Mouse (Mus musculus) G1E (cell line): Measurements from ENCODE around the gene Calhm2.

ENCODE experiments used
- CTCF ChIP-seq: IDR thresholded peaks from 2 replicates; pipeline ENCODE4 v1.5.1; 2012; ENCODE audit warnings: low read depth, low read length, inconsistent platforms, mixed read lengths
- GATA1 ChIP-seq: IDR thresholded peaks from 2 replicates; pipeline ENCODE4 v1.6.1; 2012; ENCODE audit warnings: borderline replicate concordance, low read length, inconsistent platforms, mixed read lengths
- POLR2AphosphoS5 ChIP-seq: IDR thresholded peaks from 2 replicates; pipeline ENCODE4 v1.6.1; 2012; ENCODE audit warnings: low read depth, low read length, inconsistent platforms; ENCODE audit not compliant: insufficient replicate concordance
- TAL1 ChIP-seq: conservative IDR thresholded peaks from 2 replicates; pipeline ENCODE4 v1.6.1; 2012; ENCODE audit warnings: low read depth, low read length, inconsistent platforms, mixed read lengths

DNA sequence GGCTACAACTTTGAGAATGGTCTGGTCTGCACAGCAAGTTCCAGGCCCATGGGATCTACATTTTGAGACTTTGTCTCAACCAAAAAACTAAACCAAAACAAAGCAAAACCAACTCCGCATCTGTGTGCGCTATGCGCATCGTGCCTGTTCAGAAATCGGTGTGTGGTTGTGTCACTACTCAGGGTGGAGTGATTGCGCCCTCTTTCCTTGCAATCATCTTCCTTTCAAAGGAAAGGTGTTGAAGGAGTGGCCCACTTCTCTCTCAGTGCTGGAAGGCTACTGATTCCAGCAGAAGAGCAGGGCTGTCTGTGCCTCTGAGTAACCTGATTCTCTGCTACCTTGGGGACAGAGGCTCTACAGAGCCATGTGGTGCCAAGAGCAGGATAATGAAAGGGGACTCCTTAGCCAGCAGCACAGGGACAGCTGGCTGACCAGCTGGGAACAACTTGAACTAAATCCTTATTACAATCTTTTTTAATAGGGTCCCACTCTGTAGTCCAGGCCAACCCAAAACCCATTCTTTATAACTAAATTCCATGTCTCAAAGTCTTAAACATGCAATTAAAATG is 25.2 kb upstream of the Calhm2 start:
- TF ChIP-seq CTCF (no peak), POLR2AphosphoS5 (no peak), GATA1 (no peak), TAL1 (no peak)
